Mouse (Mus musculus) intestine, embryonic 15.5 days (tissue): ENCODE measurements at regions not wholly inside any gene's neighbourhood (a gene's known extent, or its start where the extent isn't known, plus 50 kb on each side); places are given as distances from the start of the nearest gene placed in this dataset.

Source experiments
- ATAC-seq: fragments of 200-750 bp; cut with Nextera tagmentation; 2 replicates; pipeline ENCODE4 v1.8.0; 2017; ENCODE audit warnings: moderate TSS enrichment, moderate library complexity
- H3K27ac ChIP-seq: fragments of 300-500 bp; sonication (generic); 2 replicates; pipeline ENCODE4 v1.5.1; 2015; ENCODE audit warnings: mild to moderate bottlenecking, inconsistent platforms
- H3K27me3 ChIP-seq: fragments of 300-500 bp; sonication (generic); replicated peaks from 2 replicates; pipeline ENCODE4 v1.6.1; 2015; ENCODE audit warnings: inconsistent platforms
- H3K36me3 ChIP-seq: fragments of 300-500 bp; sonication (generic); 2 replicates; pipeline ENCODE4 v1.6.1; 2015; ENCODE audit warnings: inconsistent platforms
- H3K4me1 ChIP-seq: fragments of 300-500 bp; sonication (generic); replicated peaks from 2 replicates; pipeline ENCODE4 v1.6.1; 2015; ENCODE audit warnings: inconsistent platforms
- H3K4me2 ChIP-seq: fragments of 300-500 bp; sonication (generic); replicated peaks from 2 replicates; pipeline ENCODE4 v1.6.1; 2015; ENCODE audit warnings: mild to moderate bottlenecking, inconsistent platforms
- H3K4me3 ChIP-seq: fragments of 300-500 bp; sonication (generic); replicated peaks from 2 replicates; pipeline ENCODE4 v1.5.1; 2015; ENCODE audit warnings: inconsistent platforms
- H3K9ac ChIP-seq: fragments of 300-500 bp; sonication (generic); 2 replicates; pipeline ENCODE4 v1.6.1; 2015; ENCODE audit warnings: inconsistent platforms
- H3K9me3 ChIP-seq: fragments of 300-500 bp; sonication (generic); 2 replicates; pipeline ENCODE4 v1.6.1; 2016; ENCODE audit warnings: inconsistent platforms
- WGBS: fragments of 180-500 bp; shearing (Covaris S2); methylation state at CpG from one replicate; pipeline ENCODE4 v1.1.7; 2015; 5-methylcytosine and 5-hydroxymethylcytosine counted together

DNA sequence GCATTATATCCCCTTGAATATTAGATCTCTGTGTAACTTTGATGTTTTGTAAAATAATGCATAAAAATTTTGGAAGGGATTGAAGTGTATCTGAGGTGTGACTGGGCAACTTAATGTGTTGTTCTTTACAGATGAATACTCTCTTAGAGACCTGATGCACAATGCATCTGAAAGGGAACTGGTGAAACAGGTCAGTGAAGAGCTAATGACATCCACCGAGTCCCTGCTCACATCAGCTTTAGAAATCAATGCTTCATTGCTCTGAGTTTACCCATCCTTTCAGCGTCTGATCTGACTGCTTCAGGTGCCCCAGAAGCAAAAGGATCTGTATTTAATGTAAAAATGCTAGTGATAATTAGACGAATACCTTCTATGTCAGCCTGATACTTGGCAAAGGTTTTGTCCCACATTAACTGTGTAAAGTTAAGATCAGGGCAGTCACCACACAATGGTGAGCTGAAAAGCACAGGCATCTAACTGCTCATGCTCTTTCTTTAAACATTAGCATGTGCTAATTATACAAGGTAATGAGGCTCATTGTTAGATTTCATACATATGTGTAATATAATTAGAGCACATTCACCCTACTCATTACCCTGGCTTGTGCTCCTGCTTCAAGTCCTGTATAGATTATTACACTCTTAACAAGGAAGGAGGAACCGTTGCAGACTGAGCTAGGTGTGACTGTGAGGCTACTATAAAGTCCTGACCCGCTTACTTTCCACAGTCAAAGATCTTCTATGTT is 204.6 kb upstream of the Tlr4 start:
- WGBS = 78% methylated on average over 5 of the region's 5 CpGs

DNA sequence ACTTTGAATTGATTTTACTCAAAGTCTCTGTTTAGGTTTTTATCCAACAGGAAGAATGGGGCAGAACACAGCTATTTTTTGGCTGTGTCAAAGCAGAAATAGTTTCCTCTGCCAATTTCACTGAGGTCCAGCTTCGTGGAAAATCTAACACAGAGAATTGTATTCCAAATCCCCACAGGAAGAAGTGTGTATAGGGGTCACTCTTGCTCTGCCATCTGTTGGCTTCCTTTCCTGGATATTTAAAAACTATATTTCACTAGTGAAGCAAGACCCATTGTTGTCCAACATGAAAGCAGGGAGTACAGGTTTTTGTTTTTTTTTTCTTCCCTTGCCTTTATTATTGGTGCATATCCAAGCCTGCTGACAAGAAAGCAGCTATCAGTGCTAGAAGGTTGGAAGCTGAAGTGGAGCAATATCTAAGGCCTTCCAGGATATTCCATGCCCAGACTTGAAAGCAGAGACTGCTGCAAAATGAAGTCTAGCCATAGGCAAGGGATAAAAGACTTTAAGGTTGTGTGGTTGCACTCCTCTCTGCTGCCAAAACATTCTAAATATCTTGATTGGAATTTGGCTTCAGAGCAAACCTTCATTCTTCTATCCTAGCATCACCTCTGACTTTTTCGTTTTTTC is 208.5 kb upstream of the Tlr4 start:
- no peak overlapping the region for H3K4me3 ChIP-seq
- no peak overlapping the region for H3K27ac ChIP-seq
- no peaks in the 10 kb centered on the region for H3K36me3 ChIP-seq
- no peaks in the 10 kb centered on the region for H3K9me3 ChIP-seq
- no peaks in the 10 kb centered on the region for H3K4me1 ChIP-seq
- no peaks in the 10 kb centered on the region for H3K27me3 ChIP-seq
- no peak for ATAC-seq
- H3K4me2 ChIP-seq = no peak overlapping the region
- no peak overlapping the region for H3K9ac ChIP-seq
- WGBS = 65% methylated on average over 2 of the region's 2 CpGs

More for the DNA sequence above, 204.6 kb upstream of the Tlr4 start:
- Histone ChIP-seq H3K9me3 (no peaks in the 10 kb centered on the region), H3K4me2 (no peak overlapping the region), H3K9ac (no peak overlapping the region), H3K4me3 (no peak overlapping the region), H3K27ac (no peak overlapping the region), H3K4me1 (no peaks in the 10 kb centered on the region), H3K27me3 (no peaks in the 10 kb centered on the region), H3K36me3 (no peaks in the 10 kb centered on the region)
- no peak for ATAC-seq

DNA sequence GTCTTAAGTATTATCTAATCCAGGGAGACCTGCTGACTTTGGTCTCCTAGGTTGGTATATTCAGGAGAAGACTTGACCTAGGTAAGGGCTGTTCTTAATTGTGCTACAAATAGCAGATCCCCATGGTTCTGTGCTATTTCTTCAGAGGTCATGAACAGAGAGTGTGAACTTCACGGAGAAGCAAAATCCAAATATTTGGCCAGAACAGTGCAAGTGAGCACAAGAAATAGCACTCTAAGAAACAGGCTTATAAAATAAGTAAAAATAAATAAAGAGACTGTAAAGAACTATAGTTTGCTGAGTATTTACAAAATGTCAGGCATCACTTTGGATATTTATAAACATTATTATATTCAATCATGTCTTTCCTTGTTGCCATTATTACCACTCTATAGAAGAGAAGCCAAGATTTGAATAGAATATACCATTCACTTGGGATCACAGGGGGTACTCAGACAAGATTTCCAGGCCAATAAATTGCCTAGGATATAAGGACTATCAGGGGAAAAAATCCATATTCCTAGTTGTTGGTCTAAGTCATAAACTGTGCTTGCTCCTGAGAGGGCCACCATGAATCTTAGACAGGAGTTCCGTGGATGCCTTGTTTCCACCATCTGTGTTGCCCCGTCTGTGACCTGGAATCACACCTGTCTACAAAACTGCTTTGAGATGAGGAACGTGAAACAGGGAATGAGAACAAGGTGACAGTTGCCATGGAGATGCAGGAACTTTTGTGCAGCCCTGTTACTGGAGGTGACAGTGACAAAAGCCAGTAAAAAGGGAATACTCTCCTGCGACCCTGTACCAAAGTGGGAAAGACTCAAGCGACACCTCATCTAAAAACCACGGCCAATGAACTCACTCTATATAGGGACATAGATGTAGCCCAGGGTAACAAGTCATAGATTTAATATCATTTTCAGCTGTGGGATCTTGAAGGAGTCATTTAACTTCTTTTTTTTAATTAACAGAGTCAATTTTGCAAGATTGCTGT is 209.3 kb upstream of the Tlr4 start:
- Histone ChIP-seq H3K27me3 (no peaks in the 10 kb centered on the region), H3K27ac (no peak overlapping the region), H3K4me1 (no peaks in the 10 kb centered on the region), H3K9me3 (no peaks in the 10 kb centered on the region), H3K4me3 (no peak overlapping the region), H3K4me2 (no peak overlapping the region), H3K36me3 (no peaks in the 10 kb centered on the region), H3K9ac (no peak overlapping the region)
- ATAC-seq = no peak
- 69% methylated on average over 7 of the region's 7 CpGs for WGBS

DNA sequence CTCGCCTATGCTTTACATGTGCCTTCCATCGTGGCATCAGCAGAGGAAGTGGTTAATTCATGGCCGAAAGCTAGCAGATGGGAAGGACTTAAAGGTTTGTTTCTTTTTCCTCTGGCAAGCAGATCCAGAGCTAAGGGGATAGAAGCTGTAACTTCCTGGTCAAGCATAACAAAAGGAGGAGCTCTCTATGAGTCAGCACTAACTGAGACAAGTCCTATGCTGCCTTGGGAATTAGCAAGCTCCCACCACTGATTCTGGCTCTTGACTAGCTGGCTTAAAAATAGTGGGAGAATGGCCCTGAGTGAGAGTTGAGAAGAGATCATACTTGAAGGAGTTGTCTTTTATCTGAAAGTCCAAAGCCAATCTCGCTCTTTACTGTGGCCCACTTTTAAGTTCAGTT is 210.3 kb upstream of the Tlr4 start:
- Histone ChIP-seq H3K9me3 (no peaks in the 10 kb centered on the region), H3K4me1 (no peaks in the 10 kb centered on the region), H3K27ac (no peak overlapping the region), H3K27me3 (no peaks in the 10 kb centered on the region), H3K9ac (no peak overlapping the region), H3K4me3 (no peak overlapping the region), H3K36me3 (no peaks in the 10 kb centered on the region), H3K4me2 (no peak overlapping the region)
- ATAC-seq = no peak
- WGBS = 45% methylated on average over 4 of the region's 4 CpGs

DNA sequence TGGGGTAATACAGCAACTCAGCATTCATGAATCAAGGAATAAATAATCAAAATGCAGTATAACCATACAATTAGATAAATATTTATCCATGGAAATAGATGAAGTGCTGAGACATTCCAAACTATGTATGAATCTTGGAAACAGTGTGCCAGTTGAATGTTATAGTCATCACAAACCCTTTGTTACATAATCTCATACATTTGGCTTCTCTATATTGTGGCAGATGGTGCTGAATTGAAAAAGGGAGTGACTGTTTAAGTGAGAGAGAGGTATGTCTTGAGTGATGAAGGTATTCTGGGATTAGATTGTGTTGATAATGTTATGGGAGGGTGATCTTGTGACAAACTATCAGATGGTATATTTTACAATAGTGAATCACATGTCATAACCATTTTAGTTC is 200.4 kb upstream of the Astn2 start:
- Histone ChIP-seq H3K9me3 (no peaks in the 10 kb centered on the region), H3K36me3 (no peaks in the 10 kb centered on the region), H3K27me3 (no peaks in the 10 kb centered on the region), H3K4me3 (no peak overlapping the region), H3K9ac (no peak overlapping the region), H3K4me2 (no peak overlapping the region), H3K4me1 (no peaks in the 10 kb centered on the region), H3K27ac (no peak overlapping the region)
- ATAC-seq = no peak

DNA sequence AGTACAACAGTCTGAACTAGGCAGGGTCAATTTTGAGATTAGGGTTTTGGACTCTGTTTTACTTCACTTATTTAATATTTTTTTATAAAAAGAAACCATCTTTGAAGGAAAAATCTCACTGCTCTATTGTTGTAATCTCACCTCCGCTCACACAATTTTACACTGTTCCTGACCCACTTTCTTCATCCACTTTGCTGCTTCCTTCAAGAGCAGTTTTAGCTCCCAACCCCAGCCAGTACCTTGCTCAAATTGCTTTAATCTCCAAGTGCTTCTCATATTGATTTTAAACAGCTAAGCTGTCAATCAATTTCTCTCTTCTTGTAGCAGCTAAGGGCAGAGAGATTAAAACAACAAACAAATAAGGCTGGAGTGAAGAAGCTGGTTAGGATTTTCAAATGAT is 194.3 kb upstream of the Astn2 start:
- ATAC-seq = no peak
- WGBS = 86% methylated on average over 1 of the region's 1 CpGs
- no peaks in the 10 kb centered on the region for H3K9me3 ChIP-seq

DNA sequence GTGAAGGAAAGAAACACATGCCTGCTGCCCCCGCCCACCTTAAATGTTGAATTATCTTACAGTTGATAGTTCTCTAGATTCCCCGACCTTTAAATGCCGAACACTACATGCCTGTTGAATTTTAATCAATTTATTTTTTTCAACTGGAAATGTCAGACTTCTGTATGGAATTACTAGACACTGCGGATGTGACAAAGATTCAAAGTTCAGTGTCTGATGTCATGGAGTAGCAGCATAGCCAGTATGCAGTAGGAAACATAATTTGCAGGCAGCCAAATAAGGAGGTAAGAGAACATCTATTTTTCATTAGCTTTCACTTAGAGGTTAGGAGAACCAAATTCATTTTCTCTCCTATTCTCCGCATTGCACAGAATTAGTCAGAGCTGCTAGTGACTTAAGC is 182.2 kb upstream of the Astn2 start:
- no peaks in the 10 kb centered on the region for H3K9me3 ChIP-seq
- H3K4me1 ChIP-seq = no peaks in the 10 kb centered on the region
- H3K4me2 ChIP-seq = no peak overlapping the region
- no peak overlapping the region for H3K9ac ChIP-seq
- H3K4me3 ChIP-seq = no peak overlapping the region
- no peak overlapping the region for H3K27ac ChIP-seq
- no peaks in the 10 kb centered on the region for H3K36me3 ChIP-seq
- no peaks in the 10 kb centered on the region for H3K27me3 ChIP-seq
- ATAC-seq = no peak
- WGBS = 65% methylated on average over 5 of the region's 5 CpGs

More for the DNA sequence above, 194.3 kb upstream of the Astn2 start:
- no peak overlapping the region for H3K4me3 ChIP-seq
- H3K9ac ChIP-seq = no peak overlapping the region
- no peaks in the 10 kb centered on the region for H3K36me3 ChIP-seq
- H3K27me3 ChIP-seq = no peaks in the 10 kb centered on the region
- H3K4me2 ChIP-seq = no peak overlapping the region
- H3K4me1 ChIP-seq = no peaks in the 10 kb centered on the region
- no peak overlapping the region for H3K27ac ChIP-seq

DNA sequence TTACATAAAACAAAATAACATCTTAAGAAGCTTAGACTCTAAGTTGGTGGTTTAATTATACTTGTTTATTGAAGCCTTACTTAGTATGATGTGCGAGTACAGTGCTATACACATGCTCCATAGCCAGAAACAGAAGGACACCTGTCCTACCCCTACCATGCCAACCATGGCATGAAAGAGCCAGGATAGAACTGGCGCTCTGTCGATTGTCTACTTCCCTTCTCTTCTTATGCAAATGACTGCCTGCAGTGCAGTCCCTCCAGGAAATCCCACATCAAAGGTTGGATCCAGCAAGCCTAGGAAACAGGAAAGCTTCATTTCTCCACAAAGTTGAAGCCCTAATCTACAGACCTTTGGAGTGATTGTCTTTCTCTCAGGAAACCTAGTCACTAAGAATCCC is 181.8 kb upstream of the Astn2 start:
- Histone ChIP-seq H3K27me3 (no peaks in the 10 kb centered on the region), H3K9ac (no peak overlapping the region), H3K9me3 (no peaks in the 10 kb centered on the region), H3K27ac (no peak overlapping the region), H3K36me3 (no peaks in the 10 kb centered on the region), H3K4me1 (no peaks in the 10 kb centered on the region), H3K4me2 (no peak overlapping the region), H3K4me3 (no peak overlapping the region)
- 40% methylated on average over 3 of the region's 3 CpGs for WGBS
- no peak for ATAC-seq

DNA sequence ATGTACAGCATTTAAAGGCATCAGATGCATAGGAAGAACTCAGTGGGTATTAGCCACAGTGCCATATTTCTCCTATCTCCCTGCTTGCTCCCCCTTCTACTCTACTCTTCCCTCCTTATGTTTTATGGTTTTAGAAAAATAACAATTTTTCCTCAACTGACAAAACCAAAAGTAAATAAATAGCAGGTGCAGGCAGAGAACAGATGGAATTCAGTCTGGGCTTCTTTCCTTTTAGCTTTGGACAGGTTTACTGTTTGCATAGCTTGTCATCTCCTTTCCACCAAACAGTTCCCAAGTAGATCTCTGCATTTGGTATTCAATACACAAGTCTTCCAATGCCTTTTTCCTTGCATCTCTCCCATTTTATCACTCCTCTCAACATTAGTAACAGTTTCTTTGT is 152.5 kb upstream of the Astn2 start:
- Histone ChIP-seq H3K9me3 (no peaks in the 10 kb centered on the region), H3K9ac (no peak overlapping the region), H3K4me3 (no peak overlapping the region), H3K27ac (no peak overlapping the region), H3K4me1 (no peaks in the 10 kb centered on the region), H3K27me3 (no peaks in the 10 kb centered on the region), H3K4me2 (no peak overlapping the region), H3K36me3 (no peaks in the 10 kb centered on the region)
- ATAC-seq = no peak

DNA sequence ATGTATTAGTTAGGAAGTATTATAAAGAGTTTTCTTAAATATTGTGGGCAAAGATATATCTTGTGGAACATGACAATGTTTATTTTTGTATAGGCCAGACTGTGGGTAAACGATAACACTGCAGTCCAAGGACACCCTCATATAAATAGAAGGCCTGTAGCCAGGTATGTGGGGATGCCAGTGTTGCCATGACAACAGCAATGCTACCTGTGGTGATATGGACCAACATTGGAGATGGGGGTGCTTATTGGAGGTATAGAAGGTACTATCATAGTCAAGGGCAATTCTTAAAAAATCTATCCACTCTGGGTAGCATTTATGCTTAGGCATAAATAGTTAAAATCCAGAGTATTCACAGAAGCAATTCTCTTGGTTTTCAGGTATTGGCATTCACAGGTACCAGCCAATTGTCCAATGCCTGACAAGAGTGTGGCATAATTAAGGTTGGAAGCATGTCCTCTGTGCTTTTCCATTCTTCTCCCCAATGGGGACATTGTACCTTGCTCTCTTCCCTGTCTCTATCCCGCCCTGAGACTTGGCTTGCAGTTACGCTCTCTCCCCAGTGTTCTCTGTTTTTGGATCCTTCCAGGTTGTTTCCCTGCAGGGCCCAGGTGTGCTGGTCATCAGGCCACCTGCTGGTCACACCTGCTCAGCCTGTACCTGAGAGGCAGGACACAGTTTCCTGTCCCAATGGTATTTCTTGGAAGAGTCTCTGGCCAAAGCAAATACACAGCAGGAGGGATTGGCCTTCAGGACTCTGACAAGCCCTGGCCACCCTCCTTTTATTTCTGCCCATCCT is 146.1 kb upstream of the Astn2 start:
- Histone ChIP-seq H3K4me2 (no peak overlapping the region), H3K27ac (no peak overlapping the region), H3K9ac (no peak overlapping the region), H3K4me1 (no peaks in the 10 kb centered on the region), H3K27me3 (no peaks in the 10 kb centered on the region), H3K4me3 (no peak overlapping the region), H3K36me3 (no peaks in the 10 kb centered on the region), H3K9me3 (no peaks in the 10 kb centered on the region)
- WGBS = 64% methylated on average over 3 of the region's 3 CpGs
- ATAC-seq = no peak

DNA sequence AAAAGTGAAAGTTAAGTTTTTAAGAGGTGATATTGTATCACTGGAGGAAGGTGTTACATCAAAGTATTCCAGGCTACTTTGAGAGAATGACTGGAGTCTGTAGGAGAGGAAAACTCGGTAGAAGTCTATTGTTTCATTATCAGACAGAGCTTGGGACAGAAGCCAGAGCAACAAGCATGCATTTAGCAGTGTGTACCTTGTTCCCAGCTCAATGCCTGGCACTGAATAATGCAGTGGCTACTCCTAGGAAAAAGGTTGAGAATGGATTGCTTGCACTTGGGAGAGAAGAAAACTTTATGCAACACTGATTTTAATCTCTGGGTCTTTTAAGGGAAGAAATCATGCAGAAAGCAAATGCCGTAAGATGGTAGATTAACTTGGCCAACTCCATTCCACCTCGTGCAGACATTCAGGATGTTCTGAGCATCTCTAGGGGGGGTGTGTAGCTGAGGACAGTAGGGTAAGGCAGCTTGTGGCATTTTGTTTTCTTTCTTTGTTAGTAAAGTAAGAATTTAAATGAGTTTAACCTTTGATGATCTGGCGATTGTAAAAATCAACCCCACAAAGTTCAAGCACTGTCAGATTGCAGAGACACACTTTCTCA is 138.5 kb upstream of the Astn2 start:
- no peak overlapping the region for H3K4me3 ChIP-seq
- no peaks in the 10 kb centered on the region for H3K36me3 ChIP-seq
- no peak overlapping the region for H3K4me2 ChIP-seq
- WGBS = 67% methylated on average over 4 of the region's 4 CpGs
- H3K27me3 ChIP-seq = no peaks in the 10 kb centered on the region
- no peak overlapping the region for H3K27ac ChIP-seq
- ATAC-seq = no peak
- H3K4me1 ChIP-seq = no peaks in the 10 kb centered on the region
- no peaks in the 10 kb centered on the region for H3K9me3 ChIP-seq
- H3K9ac ChIP-seq = no peak overlapping the region
